Mouse (Mus musculus): ENCODE results near the gene Usp6nl. TPM values are rescaled to one million over a fixed set of nuclear protein-coding genes. Genes with fewer than 3 reads are reported as not detected.

Gene Usp6nl
- total RNA-seq, 2 experiments from 2014 or later, result 18.0 to 26.6 TPM

DNA sequence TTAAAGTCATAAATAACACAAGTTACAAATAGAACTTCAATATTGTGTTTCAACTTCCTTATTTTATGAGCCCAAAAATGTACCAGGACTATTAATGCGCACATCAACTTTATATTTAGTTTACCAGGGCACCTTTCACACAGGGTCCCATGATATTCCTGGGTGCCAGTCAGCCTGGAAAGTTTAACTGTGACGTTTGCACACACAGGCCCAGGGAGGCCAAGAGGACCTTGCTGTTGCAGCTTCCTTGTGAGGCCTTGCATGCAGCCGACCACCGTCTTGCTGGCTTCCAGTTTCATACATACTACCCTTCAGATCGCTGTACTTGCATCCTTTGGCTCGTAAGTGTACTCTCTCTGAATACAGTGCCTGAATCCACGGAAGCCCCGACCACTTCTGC is 8.3 kb downstream of the Usp6nl start:
- ATAC-seq (replicated peaks; ENCODE audit: low FRiP score, poor library complexity, severe bottlenecking), result no peak

DNA sequence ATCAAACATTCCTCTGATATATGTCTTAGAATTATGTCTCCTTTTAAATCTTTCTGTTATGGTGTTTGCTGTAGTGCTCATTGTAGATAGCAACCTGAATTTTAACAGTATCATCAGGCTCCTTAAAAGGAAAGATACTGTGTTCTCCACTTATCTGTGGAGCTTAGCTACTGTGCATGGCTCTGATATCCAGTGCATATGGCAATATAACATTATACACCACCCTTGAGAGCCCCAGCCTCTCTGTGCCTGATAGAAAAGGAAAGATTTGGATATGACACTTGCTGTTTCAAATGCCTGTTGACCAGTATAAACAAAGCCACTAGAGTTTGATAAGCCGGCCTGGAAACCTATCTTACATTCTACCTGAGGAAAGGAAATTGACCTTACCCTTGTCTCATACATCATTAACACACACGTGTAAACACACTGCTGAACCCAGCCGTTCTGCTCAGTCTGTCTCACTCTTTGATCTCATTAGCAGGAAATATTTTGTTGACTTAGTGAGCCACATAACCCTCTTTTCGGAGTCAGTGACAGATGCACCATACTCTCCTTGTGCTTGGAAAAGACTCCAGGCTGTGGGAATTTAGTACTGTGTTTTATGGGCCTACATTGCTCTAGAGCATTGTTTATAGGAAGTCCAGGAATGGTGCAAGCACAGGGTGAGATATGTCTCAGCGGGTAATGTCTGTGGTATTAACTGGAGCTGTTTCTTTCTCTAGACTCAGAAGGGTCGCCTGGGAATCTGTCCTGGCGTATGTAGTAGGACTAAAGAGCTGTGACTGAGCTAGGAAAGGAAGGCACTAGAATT is 9.1 kb downstream of the Usp6nl start:
- peak; percentile 64 for ATAC-seq (replicated peaks; ENCODE audit: low FRiP score, poor library complexity, severe bottlenecking)

DNA sequence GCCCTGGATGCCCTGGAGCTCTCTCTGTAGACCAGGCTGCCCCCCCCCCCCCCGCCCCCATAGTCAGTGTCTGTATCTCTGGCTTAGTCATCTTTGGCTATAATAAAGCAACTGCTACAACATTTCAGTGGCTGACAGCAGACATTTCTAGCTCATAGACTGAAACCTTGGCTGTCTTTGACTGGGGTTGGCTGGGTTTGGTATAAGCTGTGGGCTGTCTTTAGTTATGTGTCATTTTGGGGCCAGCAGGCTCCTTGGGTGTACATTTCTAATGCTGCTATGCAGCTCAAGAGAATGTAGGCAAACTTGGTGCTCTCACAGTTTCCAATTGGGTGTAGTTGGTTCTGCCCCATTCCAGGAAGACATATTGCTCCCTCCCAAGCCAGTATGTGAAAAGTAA is 11.1 kb downstream of the Usp6nl start:
- ATAC-seq (replicated peaks; ENCODE audit: low FRiP score, poor library complexity, severe bottlenecking), result no peak

DNA sequence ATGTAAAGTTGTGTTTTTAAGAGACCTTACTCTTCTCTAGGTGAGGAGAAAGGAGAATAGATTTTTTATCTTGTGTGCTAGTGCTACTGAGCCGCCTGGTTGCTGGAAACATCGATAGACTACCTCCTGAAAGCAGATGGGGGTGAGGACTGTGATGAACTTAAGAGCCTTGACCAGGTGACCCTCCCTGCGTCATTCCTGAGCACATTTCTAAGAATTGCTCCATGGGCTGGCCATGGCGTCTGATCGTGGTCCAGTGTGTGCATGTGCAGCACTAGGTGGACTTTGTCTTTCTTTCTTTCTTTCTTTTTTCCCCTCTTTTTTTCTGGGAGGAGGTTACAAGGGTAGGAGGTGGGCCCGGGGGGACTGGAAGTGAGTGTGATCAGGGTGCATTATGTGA is 11.5 kb downstream of the Usp6nl start:
- no peak for ATAC-seq (replicated peaks; ENCODE audit: low FRiP score, poor library complexity, severe bottlenecking)

DNA sequence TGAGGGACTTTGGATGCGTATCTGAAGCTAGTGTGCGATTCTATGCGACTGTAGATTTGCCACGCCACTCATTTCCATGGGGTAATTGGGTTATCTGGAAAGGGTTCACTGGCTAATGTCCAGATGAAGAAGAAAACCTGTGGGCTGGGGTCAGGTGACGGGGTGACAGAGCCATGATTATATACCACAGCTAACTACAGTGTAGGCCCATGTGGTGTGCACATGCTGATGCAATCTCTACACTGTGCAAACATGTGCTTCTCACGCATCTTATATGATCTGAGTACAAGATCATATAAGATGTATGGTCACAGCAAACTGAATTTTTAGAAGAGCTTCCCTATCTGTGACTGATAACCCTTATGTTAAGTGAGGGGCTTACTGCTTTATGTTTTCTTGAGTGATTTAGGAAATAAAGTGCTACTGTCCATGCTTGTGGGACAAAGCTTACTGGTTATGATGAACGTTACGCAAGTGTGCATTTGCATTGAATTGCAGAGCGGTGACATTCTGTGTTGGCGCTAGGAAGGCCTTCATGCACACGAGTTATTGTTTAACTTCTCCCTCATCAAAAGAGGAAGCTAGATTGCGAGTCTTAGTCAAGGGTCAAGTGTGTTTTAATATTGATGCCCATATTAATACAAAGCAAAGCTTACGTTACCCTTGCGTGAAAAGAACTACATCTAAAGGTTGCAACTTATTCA is 12.7 kb downstream of the Usp6nl start:
- ATAC-seq (replicated peaks; ENCODE audit: low FRiP score, poor library complexity, severe bottlenecking), result no peak

DNA sequence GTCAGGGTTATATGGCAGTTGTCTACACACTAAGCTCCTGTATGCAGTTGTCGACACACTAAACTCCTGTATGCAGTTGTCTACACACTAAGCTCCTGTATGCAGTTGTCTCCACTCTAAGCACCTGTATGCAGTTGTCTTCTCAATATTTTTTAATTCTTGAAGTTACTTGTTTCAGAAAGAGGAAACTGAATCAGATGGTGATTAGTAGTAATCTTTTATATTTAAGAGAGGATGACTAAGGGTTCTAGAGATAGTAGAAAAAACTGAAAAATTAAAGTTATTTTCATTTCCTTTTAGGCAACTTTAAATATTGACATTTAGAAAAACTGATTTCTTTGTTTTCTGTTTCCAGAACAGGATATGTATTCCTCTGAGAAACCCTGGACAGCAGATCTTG is 13.5 kb downstream of the Usp6nl start:
- no peak for ATAC-seq (replicated peaks; ENCODE audit: low FRiP score, poor library complexity, severe bottlenecking)

DNA sequence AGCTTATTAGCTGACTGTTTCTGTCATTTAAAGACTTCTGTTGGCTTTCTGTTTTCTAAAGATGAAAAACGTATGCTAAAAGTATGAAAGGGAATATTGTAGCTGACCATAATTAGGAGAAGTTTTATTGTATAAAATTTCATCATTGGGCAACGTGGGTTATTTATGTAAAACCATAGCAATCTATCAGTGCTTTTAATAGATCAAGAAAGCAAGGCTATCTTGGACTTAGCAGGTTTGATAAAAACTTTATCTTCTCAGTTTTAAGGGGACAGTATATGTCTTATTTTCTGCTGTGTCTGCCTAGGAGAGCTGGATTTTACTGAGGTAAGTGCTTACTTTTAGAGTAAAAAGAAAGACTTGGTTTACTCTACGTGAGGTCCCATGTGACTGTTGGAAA is 14.2 kb downstream of the Usp6nl start:
- ATAC-seq (replicated peaks; ENCODE audit: low FRiP score, poor library complexity, severe bottlenecking), result no peak

DNA sequence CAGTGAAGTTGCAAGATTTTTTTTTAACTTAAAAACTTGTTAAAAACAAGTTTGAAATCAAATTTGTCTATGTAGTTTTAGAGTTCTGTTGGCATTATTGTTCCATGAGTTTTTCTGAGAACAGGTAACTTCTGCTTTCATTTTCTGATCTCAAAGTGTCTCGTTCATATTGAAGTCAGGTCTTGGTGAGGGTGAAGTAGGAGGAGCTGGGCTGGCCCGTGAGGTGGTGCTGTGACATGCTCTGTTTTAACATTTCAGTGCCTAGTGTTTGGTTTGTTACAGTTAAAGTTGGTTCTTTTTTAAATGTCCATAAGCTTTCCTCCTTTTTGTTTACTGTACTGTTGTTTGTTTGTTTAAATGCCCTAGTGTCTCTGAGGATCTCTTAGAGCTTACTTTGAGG is 15.0 kb downstream of the Usp6nl start:
- no peak for ATAC-seq (replicated peaks; ENCODE audit: low FRiP score, poor library complexity, severe bottlenecking)

DNA sequence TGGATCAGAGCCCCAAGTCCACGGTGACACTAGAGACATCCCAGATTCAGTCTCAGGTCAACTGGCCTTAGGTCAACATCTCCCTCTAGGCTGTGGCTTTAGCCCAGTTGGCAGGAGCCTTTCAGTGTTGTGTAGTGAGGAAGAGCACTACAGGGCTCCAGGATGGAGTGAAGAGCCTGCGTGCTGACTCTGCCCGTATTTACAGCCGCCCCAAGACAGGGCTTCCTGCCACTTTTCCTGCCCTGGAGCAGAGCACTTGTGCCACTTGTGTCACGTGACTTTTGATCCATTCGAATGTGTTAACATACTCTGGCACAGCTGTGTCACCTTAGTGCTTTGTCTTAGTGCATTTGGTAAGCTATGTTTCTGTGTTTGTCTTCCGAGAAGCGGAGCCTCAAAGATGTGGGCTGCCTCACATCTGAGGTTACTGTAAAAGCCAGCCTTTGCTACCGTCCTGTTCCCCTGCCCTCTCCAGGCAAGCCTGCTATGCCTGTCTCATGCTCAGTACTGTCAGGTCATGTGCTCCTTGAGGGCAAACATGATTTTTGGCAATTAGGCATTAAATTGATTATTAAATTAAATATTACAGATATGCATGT is 15.7 kb downstream of the Usp6nl start:
- ATAC-seq (replicated peaks; ENCODE audit: low FRiP score, poor library complexity, severe bottlenecking), result no peak

DNA sequence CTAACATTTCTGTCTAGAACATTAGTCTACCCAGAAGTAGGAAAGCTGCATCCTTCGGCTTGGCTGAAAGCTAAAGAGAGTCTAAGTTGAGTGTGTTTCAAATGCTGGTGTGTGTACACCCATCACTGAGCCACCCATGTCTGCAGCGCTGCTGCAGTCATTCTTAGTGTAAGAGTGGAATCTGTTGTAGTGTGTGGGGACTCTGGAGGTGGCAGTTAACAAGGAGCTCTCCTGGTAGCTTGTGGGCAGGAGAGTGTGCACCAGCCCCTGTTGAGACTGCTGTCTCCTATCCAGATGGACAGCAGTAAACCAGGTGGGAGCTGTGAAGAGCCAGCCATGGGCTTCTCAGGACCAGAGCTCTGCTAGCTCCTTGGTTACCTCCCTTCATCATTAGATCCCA is 18.0 kb downstream of the Usp6nl start:
- no peak for ATAC-seq (replicated peaks; ENCODE audit: low FRiP score, poor library complexity, severe bottlenecking)

DNA sequence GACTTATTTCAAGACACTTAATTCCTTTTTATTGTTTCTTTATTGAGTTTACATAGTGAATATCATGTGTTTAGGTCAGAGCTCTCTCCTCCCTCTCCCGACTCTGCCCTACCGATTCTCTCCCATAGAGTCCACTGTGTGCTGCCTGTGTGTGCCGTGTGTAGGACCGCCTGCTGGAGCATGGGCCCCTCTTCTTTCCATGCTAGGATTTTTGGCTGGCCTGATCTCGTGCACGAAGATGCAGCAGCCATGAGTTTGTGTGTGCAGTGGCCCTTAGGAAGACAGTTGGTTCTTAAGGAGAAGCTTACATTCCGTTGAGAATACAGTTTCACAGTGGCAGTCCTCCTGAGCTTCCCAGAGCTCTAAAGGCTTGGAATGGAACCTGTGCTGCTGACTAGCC is 19.0 kb downstream of the Usp6nl start:
- ATAC-seq (replicated peaks; ENCODE audit: low FRiP score, poor library complexity, severe bottlenecking), result no peak

DNA sequence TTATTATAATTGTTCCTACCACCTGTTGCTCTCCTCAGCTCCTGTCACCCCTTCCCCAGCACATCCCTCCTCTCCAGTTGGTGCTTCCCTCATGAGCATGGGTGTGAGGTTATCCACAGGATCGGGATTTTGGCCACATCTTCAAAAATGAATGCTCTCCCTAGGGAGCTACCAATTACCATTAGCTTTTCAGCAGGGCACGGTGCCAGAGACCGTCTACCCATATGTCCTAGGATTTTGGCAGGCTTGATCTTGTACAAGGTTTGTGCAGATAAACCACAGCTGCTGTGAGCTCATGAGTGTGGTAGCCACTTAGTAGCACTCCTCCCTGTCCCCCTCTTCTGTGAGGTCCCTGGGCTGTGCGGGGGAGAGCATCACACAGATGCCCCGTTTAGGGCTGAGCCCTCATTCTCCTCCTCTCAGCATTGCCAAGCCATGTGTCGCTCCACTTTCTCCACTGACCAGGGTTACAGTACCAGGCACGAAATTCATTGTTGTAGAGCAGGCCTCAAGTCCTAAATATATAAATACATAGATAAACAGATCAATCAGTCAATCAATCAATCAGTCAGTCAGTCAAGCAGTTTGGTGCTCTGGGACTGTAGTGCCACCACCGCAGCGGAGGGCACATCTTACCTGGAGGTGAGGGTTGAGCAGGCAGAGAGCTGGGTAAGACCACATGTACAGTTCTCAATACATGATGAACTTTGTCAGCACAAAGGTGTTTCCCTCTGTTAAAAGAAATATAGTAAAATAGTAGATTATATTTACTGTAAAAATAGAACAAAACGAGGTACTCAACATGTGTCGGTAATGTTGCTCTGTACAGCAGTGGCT is 27.0 kb downstream of the Usp6nl start:
- ATAC-seq (replicated peaks; ENCODE audit: low FRiP score, poor library complexity, severe bottlenecking), result no peak

DNA sequence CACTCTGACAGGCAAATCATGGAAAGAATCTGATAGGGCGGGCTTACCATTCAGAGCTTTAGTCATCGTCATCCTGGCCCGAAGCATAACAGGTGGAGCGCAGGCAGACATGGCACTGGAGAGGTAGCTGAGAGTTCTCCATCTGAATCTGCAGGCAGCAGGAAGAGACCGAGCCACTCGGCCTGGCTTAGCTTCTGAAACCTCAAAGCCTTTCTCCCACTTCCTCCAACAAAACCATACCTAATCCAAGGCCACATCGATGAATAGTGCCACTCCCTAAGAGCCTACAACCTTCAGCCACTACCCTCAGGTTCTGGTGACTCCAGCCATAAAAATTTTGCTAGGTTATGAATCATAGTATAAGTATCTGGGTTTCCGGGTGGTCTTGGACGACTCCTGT is 27.7 kb downstream of the Usp6nl start:
- ATAC-seq (replicated peaks; ENCODE audit: low FRiP score, poor library complexity, severe bottlenecking), result no peak

DNA sequence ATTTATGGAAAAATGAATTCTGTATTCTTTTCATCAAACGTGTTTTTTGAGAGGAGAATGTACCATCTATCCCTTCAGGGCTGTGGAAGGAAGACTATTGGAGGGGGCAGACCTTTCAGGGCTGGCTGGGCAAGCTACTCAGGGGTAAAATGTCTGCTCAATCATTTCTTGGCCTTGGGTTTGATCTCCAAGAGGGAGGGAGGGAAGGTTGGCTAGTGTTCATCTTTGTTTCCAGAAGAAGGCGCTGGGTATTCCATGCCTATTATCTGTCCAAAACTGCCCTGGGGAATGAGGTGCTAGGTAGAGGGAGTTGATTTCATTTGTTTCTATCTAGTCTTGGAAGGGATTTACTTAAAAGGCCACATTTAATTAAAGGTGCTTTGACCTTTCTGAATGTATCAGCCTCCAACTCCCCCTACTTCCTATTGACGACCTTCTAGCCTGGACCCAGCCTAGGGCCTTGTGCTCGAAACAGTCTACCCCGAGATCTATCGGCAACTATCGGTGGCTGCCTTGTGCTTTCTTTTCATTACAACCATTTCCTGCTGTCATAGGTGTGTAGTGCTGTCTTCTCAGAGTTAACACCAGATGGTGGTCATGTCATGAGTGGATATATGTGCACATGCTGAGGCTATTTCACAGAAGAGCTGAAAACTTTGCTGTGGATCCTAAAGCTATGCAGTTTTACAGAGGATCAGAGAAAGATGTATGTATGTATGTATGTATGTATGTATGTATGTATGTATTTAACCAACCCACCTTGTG is 28.6 kb downstream of the Usp6nl start:
- no peak for ATAC-seq (replicated peaks; ENCODE audit: low FRiP score, poor library complexity, severe bottlenecking)

DNA sequence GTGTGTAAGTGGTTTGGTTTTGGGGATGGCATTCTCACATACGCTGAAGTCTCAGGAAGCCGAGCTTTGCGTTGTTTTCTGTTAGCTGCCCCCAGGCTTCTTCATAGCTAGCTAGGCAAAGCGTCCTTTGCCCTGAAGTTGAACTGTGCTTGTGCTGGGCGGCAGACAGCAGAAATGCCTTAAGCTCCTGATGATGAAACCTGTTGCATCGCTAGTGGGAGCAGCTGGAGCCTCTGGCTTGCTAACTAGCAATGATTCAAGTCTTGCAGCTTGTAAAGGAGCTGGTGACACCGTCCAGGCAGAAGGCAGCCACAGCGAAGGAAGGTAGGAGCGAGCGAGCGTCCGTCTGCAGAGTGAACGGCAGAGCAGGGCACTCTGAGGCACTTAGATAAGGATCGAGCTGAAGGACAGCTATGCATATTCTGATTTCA is 30.1 kb downstream of the Usp6nl start:
- peak; percentile 72 for ATAC-seq (replicated peaks; ENCODE audit: low FRiP score, poor library complexity, severe bottlenecking)

DNA sequence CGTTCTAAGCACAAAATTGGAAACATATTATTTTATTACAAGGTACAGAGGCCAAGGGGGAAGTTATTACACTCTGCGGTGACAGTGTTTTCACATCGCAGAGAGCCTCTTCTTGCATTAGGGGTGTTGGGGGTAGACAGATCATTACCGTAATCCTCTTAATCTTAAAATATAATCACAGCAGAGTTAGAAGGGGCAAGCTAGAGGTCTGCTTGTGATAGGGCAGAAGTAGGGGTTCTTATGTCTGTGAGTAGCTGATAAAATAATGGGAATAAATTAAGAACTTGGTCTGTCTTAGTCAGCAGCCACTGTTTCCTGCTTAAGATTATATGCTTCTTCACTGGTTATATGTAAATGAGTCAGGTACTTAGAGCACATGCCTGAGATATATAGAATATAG is 30.6 kb downstream of the Usp6nl start:
- no peak for ATAC-seq (replicated peaks; ENCODE audit: low FRiP score, poor library complexity, severe bottlenecking)

DNA sequence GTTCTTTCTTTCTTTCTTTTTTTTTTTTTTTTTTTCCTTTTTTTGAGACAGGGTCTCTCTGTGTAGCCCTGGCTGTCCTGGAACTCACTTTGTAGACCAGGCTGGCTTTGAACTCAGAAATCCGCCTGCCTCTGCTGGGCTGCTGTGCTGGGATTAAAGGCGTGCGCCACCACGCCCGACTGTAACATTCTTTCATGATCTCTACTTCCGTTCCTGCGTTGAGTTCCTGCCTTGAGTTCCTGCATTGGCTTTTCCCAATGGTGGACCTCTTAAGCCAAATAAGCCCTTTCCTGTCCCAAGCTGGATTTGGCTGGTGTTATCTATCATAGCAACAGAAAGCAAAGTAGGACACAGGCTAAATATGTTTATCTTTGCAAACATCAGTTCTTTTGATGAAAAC is 34.8 kb downstream of the Usp6nl start:
- no peak for ATAC-seq (replicated peaks; ENCODE audit: low FRiP score, poor library complexity, severe bottlenecking)

DNA sequence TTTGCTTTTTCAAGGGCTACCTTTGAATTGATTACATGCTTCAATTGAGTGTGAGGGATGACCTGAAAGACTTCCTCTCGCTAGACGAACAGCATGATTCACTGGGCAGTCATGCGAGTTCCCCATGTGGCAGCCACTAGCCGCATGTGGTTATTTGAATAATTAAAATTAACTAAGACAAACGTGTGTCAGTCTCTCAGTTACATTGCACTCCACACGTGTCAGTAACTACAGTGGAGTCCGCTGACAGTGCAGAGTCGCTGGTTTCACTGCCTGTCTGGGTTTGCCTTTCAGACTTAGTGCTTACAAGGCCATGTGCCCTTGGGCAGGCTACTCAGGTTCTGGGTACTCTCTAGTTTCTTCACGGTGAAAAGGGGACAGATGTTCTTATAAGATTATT is 37.2 kb downstream of the Usp6nl start:
- ATAC-seq (replicated peaks; ENCODE audit: low FRiP score, poor library complexity, severe bottlenecking), result no peak

DNA sequence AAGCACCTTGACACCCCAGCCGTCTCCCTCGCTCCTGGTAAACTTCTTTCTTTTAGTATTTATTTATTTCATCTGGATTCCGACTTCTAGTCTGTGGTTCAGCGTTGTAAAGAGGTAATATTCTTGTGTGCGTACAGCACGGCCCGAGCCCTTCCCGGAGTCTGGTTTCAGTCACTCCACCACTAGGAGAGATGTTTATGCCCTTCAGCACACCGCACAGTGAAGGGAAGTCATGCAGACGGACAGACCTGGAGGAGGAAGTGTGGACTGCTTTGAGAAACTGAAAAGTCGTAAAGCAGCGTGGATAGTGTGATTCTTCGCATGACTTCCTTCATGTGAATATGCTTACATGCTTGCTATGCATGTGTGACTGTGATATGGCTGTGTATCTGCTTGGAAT is 40.7 kb downstream of the Usp6nl start:
- ATAC-seq (replicated peaks; ENCODE audit: low FRiP score, poor library complexity, severe bottlenecking), result no peak

DNA sequence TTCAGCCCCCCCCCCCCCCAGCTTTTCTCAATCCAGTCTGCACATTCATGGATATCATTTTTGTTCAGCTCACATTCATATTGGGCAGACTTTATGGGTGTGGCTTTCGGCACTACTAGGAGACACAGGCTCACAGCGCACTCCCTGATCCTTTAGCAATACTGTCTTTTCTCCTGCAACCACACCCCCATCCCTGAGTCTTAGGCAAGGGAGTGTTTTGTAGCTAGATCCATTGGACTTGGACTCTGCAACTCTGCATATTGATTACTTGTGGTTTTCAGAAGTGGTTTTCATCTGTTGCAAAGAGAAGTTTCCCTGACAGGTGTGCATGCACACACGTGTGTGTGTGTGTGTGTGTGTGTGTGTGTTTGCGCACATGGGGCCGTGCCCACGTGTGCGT is 41.5 kb downstream of the Usp6nl start:
- no peak for ATAC-seq (replicated peaks; ENCODE audit: low FRiP score, poor library complexity, severe bottlenecking)
